In genomic region chr2:71544391-71545285, GRCm38 (mm10) we compare ENCODE assay signal across 9 mouse cellular contexts. TPM values are rescaled to one million over a fixed set of nuclear protein-coding genes. Genes with fewer than 3 reads are reported as not detected.
DNase-seq lines count a peak whose midpoint lies in the region; ATAC-seq and TF ChIP-seq lines count a peak whose summit lies in the region.
"Had no signal": no experiment of that assay in that cellular context is flagged by ENCODE, and none has a peak within 500 bp of the region (broad histone marks: within the 10 kb centered on the region; RNA-seq: fewer than 3 reads in every experiment).

No protein-coding gene starts in this region.

- no peak for TF ChIP-seq EP300 in stomach, postnatal 0 days (optimal IDR thresholded peaks at IDR 0.05)

- WGBS in forebrain, embryonic 16.5 days, result 3% methylated on average over 61 of the region's 61 CpGs
- WGBS in limb, embryonic 15.5 days, result 3% methylated on average over 61 of the region's 61 CpGs
- WGBS in stomach, postnatal 0 days, result 2% methylated on average over 61 of the region's 61 CpGs

- no peaks in the 10 kb centered on the region for H3K9me3 ChIP-seq in E14TG2a.4 (ENCODE audit: low read length)
- H3K9me3 ChIP-seq in forebrain, embryonic 16.5 days (ENCODE audit: control insufficient read depth, low read length), result no peaks in the 10 kb centered on the region
- no peaks in the 10 kb centered on the region for H3K9me3 ChIP-seq in limb, embryonic 15.5 days
- no peaks in the 10 kb centered on the region for H3K9me3 ChIP-seq in stomach, postnatal 0 days (ENCODE audit: control insufficient read depth, low read length)

- H3K27ac ChIP-seq in forebrain, embryonic 16.5 days (ENCODE audit: low read length), result peak overlapping the region; percentile 92
- no peak overlapping the region for H3K27ac ChIP-seq in limb, embryonic 15.5 days
- H3K27ac ChIP-seq in stomach, postnatal 0 days (replicated peaks), result no peak overlapping the region

- ATAC-seq in cerebellum, adult (ENCODE audit: insufficient number of reproducible peaks, low FRiP score, low TSS enrichment), result no peak
- ATAC-seq in forebrain, embryonic 16.5 days, result no peak
- no peak for ATAC-seq in limb, embryonic 15.5 days (ENCODE audit: insufficient number of reproducible peaks, low FRiP score, low TSS enrichment, low read depth)
- no peak for ATAC-seq in stomach, postnatal 0 days (ENCODE audit: low FRiP score, low TSS enrichment)

- H3K36me3 ChIP-seq in E14TG2a.4 (ENCODE audit: insufficient read depth, low read length), result no peaks in the 10 kb centered on the region
- no peaks in the 10 kb centered on the region for H3K36me3 ChIP-seq in forebrain, embryonic 16.5 days (ENCODE audit: control insufficient read depth, insufficient read depth)
- no peaks in the 10 kb centered on the region for H3K36me3 ChIP-seq in limb, embryonic 15.5 days
- H3K36me3 ChIP-seq in stomach, postnatal 0 days (ENCODE audit: control insufficient read depth, insufficient read depth, low read length), result no peaks in the 10 kb centered on the region

- H3K4me2 ChIP-seq in forebrain, embryonic 16.5 days (ENCODE audit: low read length), result peak overlapping the region; percentile 79
- H3K4me2 ChIP-seq in limb, embryonic 15.5 days, result peak overlapping the region; percentile 34
- H3K4me2 ChIP-seq in stomach, postnatal 0 days (replicated peaks; ENCODE audit: low read depth), result peak overlapping the region; percentile 8; the same call in 1 of the 2 replicates

- peaks cover 61% of the 10 kb centered on the region for H3K4me1 ChIP-seq in E14TG2a.4 (replicated peaks; ENCODE audit: low read depth, low read length)
- H3K4me1 ChIP-seq in forebrain, embryonic 16.5 days (replicated peaks; ENCODE audit: control insufficient read depth, insufficient read depth, low read length), result peaks cover 36% of the 10 kb centered on the region
- peaks cover 60% of the 10 kb centered on the region for H3K4me1 ChIP-seq in limb, embryonic 15.5 days
- H3K4me1 ChIP-seq in stomach, postnatal 0 days (replicated peaks; ENCODE audit: control insufficient read depth, insufficient read depth), result 0 out of 2 replicates have a peak, but pooled peaks cover 3% of the 10 kb centered on the region

- H3K9ac ChIP-seq in forebrain, embryonic 16.5 days (replicated peaks; ENCODE audit: low read depth, low read length), result peak overlapping the region; percentile 74
- no peak overlapping the region for H3K9ac ChIP-seq in limb, embryonic 15.5 days
- no peak overlapping the region for H3K9ac ChIP-seq in stomach, postnatal 0 days (ENCODE audit: low read length)

- H3K27me3 ChIP-seq in E14TG2a.4 (ENCODE audit: insufficient read depth, low read length), result peaks cover 94% of the 10 kb centered on the region
- peaks cover 17% of the 10 kb centered on the region; the same call in 1 of the 2 replicates for H3K27me3 ChIP-seq in forebrain, embryonic 16.5 days (replicated peaks; ENCODE audit: control insufficient read depth, insufficient read depth, low read length)
- H3K27me3 ChIP-seq in limb, embryonic 15.5 days, result peaks cover 90% of the 10 kb centered on the region
- peaks cover 18% of the 10 kb centered on the region for H3K27me3 ChIP-seq in stomach, postnatal 0 days (ENCODE audit: control insufficient read depth, insufficient read depth, low read length)

- no peak for TF ChIP-seq CTCF in E14TG2a.4 (conservative IDR thresholded peaks at IDR 0.05; ENCODE audit: low read length)
- no peak; the same call in 1 of the 2 replicates for TF ChIP-seq CTCF in stomach, postnatal 0 days (IDR thresholded peaks at IDR 0.05; ENCODE audit: low read depth)

- peak; percentile 34 to 56 for DNase-seq in cerebellum, postnatal 10 days
- peak; percentile 29 for DNase-seq in stomach, postnatal 0 days (ENCODE audit: low spot score)
- DNase-seq in cerebellum, adult 8-10 months, result no peak
- no peak for DNase-seq in adrenal gland, postnatal 4 days (ENCODE audit: low spot score in 2 of 2)

- peak overlapping the region; percentile 23; the same call in 1 of the 2 replicates for H3K4me3 ChIP-seq in E14TG2a.4 (replicated peaks; ENCODE audit: low read length)
- H3K4me3 ChIP-seq in forebrain, embryonic 16.5 days (replicated peaks; ENCODE audit: low read length), result peak overlapping the region; percentile 57
- H3K4me3 ChIP-seq in limb, embryonic 15.5 days, result peak overlapping the region; percentile 48
- H3K4me3 ChIP-seq in stomach, postnatal 0 days (ENCODE audit: low read depth, low read length), result peak overlapping the region; percentile 32

RNA-seq across cellular contexts. Expression of gene Dlx2, which starts 1.9 kb away (rescaled TPM):
- polyA plus RNA-seq in forebrain, embryonic 16.5 days (2015; fragmentation: Nextera tagmentation; extraction: Ambion mirVana), result 45.2 and 49.8 TPM in 2 replicates
- polyA plus RNA-seq in limb, embryonic 15.5 days (2015; fragmentation: Nextera tagmentation; extraction: Ambion mirVana), result 3.5 and 3.6 TPM in 2 replicates
- 1.3 TPM in 2 replicates for polyA plus RNA-seq in stomach, postnatal 0 days (2015; fragmentation: Nextera tagmentation; extraction: Ambion mirVana)
- 1 to 10 TPM in 1 of 2 experiments, under 1 TPM in 1; 0.98 to 1.9 TPM for total RNA-seq in adrenal gland, postnatal 4 days (2021)
- total RNA-seq: common myeloid progenitor, adult 5-6 weeks had no signal

RNA-seq across cellular contexts. Expression of gene Dlx1, which starts 16.7 kb away (rescaled TPM):
- 232 and 239 TPM in 2 replicates for polyA plus RNA-seq in forebrain, embryonic 16.5 days (2015; fragmentation: Nextera tagmentation; extraction: Ambion mirVana)
- 3.9 and 4.4 TPM in 2 replicates for polyA plus RNA-seq in limb, embryonic 15.5 days (2015; fragmentation: Nextera tagmentation; extraction: Ambion mirVana)
- polyA plus RNA-seq in stomach, postnatal 0 days (2015; fragmentation: Nextera tagmentation; extraction: Ambion mirVana), result 3.2 and 3.8 TPM in 2 replicates
- 1 to 10 TPM; 2.2 to 2.4 TPM for total RNA-seq in adrenal gland, postnatal 4 days (2021)
- total RNA-seq: common myeloid progenitor, adult 5-6 weeks had no signal

Comparison
In these comparisons a context has a peak if more than half of its experiments do, and no peak if none do; other contexts are left out.
1. DNase-seq: peak in cerebellum, postnatal 10 days (2 of 2) and stomach, postnatal 0 days (single experiment); none in cerebellum, adult 8-10 months (single experiment) and adrenal gland, postnatal 4 days (0 of 2).
2. H3K4me2 ChIP-seq: peak in every context shown above with its lines; median percentile 79 in forebrain, embryonic 16.5 days; 34 in limb, embryonic 15.5 days; 8 in stomach, postnatal 0 days.
3. RNA of gene Dlx2, which starts 1.9 kb away (polyA plus RNA-seq): 45.2 to 49.8 TPM in forebrain, embryonic 16.5 days; 3.5 to 3.6 TPM in limb, embryonic 15.5 days and 1.3 TPM in stomach, postnatal 0 days; every median in the first group is over 10 times any median in the second.
4. RNA of gene Dlx1, which starts 16.7 kb away (polyA plus RNA-seq): 232 to 239 TPM in forebrain, embryonic 16.5 days; 3.9 to 4.4 TPM in limb, embryonic 15.5 days and 3.2 to 3.8 TPM in stomach, postnatal 0 days; every median in the first group is over 10 times any median in the second.
5. Peak in every context shown above with its lines, with median percentiles within 50 percentile points of each other: H3K4me3 ChIP-seq.